Comparison of ENCODE assay signal across 9 mouse cellular contexts in the genomic region with DNA sequence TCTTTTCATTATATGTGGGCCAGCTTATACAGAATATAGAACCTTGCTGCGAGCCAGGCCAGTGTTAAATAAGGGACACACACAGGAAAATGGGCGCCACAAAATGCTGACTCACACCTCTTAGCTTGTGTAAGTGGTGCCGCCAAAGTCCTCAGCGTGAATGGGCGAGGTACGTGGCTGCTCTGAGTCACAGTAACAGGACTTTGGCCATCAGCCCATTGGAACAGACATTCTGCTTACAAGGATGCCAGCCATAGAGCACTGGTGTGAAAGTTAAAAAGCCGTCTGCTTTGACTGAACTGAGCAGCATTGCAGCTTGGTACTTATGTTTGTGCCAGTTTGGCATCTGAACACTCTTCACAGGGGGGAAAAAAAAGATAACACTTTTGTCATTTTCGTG.
DNase-seq lines count a peak whose midpoint lies in the region; ATAC-seq and TF ChIP-seq lines count a peak whose summit lies in the region.
"Had no signal": no experiment of that assay in that cellular context is flagged by ENCODE, and none has a peak within 500 bp of the region (broad histone marks: within the 10 kb centered on the region; RNA-seq: fewer than 3 reads in every experiment).

No protein-coding gene starts in this region.

- no peaks in the 10 kb centered on the region for H3K27me3 ChIP-seq in heart, embryonic 10.5 days (ENCODE audit: insufficient read depth, poor library complexity, severe bottlenecking)
- H3K27me3 ChIP-seq in forebrain, embryonic 16.5 days (replicated peaks; ENCODE audit: control insufficient read depth, insufficient read depth, low read length), result no peaks in the 10 kb centered on the region
- no peaks in the 10 kb centered on the region for H3K27me3 ChIP-seq in myocyte (ENCODE audit: control insufficient read depth, insufficient read depth, insufficient read length)
- H3K27me3 ChIP-seq: CH12.LX had no signal

- WGBS in heart, embryonic 10.5 days, result 74% methylated on average over 8 of the region's 8 CpGs
- 18% methylated on average over 8 of the region's 8 CpGs for WGBS in forebrain, embryonic 16.5 days

- H3ac ChIP-seq in myocyte (ENCODE audit: control insufficient read depth, insufficient read length), result no peak overlapping the region

- H3K36me3 ChIP-seq in heart, embryonic 10.5 days, result no peaks in the 10 kb centered on the region
- no peaks in the 10 kb centered on the region for H3K36me3 ChIP-seq in forebrain, embryonic 16.5 days (ENCODE audit: control insufficient read depth, insufficient read depth)
- H3K36me3 ChIP-seq in myocyte (ENCODE audit: control insufficient read depth, insufficient read depth), result no peaks in the 10 kb centered on the region

- H3K27ac ChIP-seq in heart, embryonic 10.5 days, result no peak overlapping the region
- H3K27ac ChIP-seq in forebrain, embryonic 16.5 days (ENCODE audit: low read length), result no peak overlapping the region

- H3K9me3 ChIP-seq in heart, embryonic 10.5 days, result no peaks in the 10 kb centered on the region
- no peaks in the 10 kb centered on the region for H3K9me3 ChIP-seq in forebrain, embryonic 16.5 days (ENCODE audit: control insufficient read depth, low read length)

- peak overlapping the region; percentile 13; the same call in 1 of the 2 replicates for H3K4me2 ChIP-seq in forebrain, embryonic 16.5 days (ENCODE audit: low read length)
- H3K4me2 ChIP-seq in myocyte (ENCODE audit: low read depth), result peak overlapping the region; percentile 75

- intact Hi-C loops in heart, postnatal 36 days (cut with DNase I), result no loop called here
- intact Hi-C loops in left cerebral cortex, postnatal 14 days (cut with DNase I), result loop anchor here (5.0 kb wide), 1 partner anchor 62 kb away; no protein-coding TSS in a partner anchor

- peaks cover 4% of the 10 kb centered on the region; the same call in 1 of the 2 replicates for H3K4me1 ChIP-seq in heart, embryonic 10.5 days
- H3K4me1 ChIP-seq in forebrain, embryonic 16.5 days (replicated peaks; ENCODE audit: control insufficient read depth, insufficient read depth, low read length), result peaks cover 27% of the 10 kb centered on the region

- peak; percentile 80 for ATAC-seq in forebrain, embryonic 16.5 days

- no peak overlapping the region for H3K9ac ChIP-seq in forebrain, embryonic 16.5 days (replicated peaks; ENCODE audit: low read depth, low read length)

- no peak for TF ChIP-seq POLR2A in myocyte (IDR thresholded peaks at IDR 0.05; ENCODE audit: insufficient read length, low read depth)

- no peaks in the 10 kb centered on the region for H3K79me2 ChIP-seq in myocyte (ENCODE audit: control insufficient read depth, insufficient read depth)

- no peak overlapping the region for H3K4me3 ChIP-seq in heart, embryonic 10.5 days
- H3K4me3 ChIP-seq in forebrain, embryonic 16.5 days (replicated peaks; ENCODE audit: low read length), result no peak overlapping the region
- H3K4me3 ChIP-seq in myocyte, result no peak overlapping the region

- DNase-seq in heart, adult 11 months, result peak; percentile 95
- DNase-seq in heart, embryonic 10.5 days (ENCODE audit: low spot score), result no peak
- DNase-seq in adrenal gland, adult 8-10 months, result peak; percentile 82
- peak; percentile 52 to 61 for DNase-seq in heart, postnatal 36 days
- DNase-seq in left cerebral cortex, postnatal 14 days (ENCODE audit: low spot score in 2 of 2), result peak; percentile 72 to 87
- DNase-seq in thymus, postnatal 10 days (ENCODE audit: low spot score in 2 of 2), result no peak

TF ChIP-seq in myocyte, 11 proteins besides CTCF, POLR2A, EP300 and RAD21:
- peak in 1 of 3 experiments; percentile 24 for TF ChIP-seq MYOD1 (IDR thresholded peaks at IDR 0.05; ENCODE audit: control insufficient read depth in 1 of 3, insufficient read length in 2 of 3, low read depth in 2 of 3)
- no peak for TF ChIP-seq SRF (IDR thresholded peaks at IDR 0.05; ENCODE audit: control insufficient read depth, insufficient read length, low read depth)

Comparison
In these comparisons a context has a peak if more than half of its experiments do, and no peak if none do; other contexts are left out.
1. DNase-seq: peak in heart, adult 11 months (single experiment), adrenal gland, adult 8-10 months (single experiment), heart, postnatal 36 days (2 of 2) and left cerebral cortex, postnatal 14 days (2 of 2); none in heart, embryonic 10.5 days (single experiment) and thymus, postnatal 10 days (0 of 2).